Mouse (Mus musculus) G1E-ER4 (cell line): ENCODE measurements around the gene Gm49711. TPM values are rescaled to one million over a fixed set of nuclear protein-coding genes. Genes with fewer than 3 reads are reported as not detected.

ENCODE experiments used
- GATA1 ChIP-seq: IDR thresholded peaks from one replicate; pipeline ENCODE4 v1.8.0; 2012; ENCODE audit warnings: low read length, inconsistent platforms
- polyA plus RNA-seq: library from polyadenylated mRNA; stranded (reverse); fragments of >175 nt; gene quantifications from 2 replicates; pipeline ENCODE4 v1.2.3, GENCODE M21; 2012

Gm49711 gene
- 7.4 TPM in 1 of 2 replicates, not detected in the other for polyA plus RNA-seq

DNA sequence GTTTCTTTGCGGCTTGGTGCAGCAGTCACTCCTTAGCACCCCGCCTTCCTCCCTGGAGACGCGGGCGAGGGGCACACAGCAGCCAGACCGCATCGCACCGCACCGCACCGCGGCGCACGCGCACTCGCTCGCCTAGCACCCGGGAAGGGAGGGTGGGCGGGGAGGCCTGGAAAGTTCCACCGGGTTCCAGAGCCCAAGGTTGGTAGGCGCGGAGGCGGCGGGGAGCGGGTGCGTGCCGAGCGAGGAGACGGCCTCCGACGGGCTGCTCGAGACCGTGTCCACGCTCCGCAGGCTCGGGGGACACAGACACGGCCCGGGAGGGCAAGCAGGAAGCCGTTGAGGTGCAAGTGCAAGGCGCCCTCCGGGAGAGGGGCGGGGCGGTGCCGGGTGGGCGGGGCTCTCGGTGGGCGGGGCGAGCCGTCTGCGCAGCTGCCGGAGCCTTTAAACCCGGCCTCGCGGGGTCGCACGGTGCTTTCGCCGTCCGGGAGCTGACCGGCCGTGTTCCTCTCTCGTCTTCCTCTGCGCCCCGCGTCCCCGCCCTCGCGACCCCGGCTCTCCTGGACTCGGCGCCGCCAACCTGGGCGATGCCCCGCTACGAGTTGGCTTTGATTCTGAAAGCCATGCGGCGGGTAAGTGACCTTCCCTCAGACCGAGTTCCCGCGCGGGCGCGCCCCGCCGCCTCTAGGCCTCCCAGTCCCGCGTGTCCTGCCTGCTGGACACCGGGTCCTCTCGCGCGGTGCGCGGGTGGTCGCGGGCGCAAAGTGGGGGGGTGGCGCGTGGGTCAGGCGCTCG lies at the start of gene Gm49711, which contains the start of the genes Mrps6 and Slc5a3:
Gene Gm49711 (plus strand): TSS at position 465 of the 792 bp plus-strand sequence.
Gene Mrps6 (plus strand): TSS at position 419 of the 792 bp plus-strand sequence.
Gene Slc5a3 (plus strand): TSS at position 471 of the 792 bp plus-strand sequence.
- no peak for TF ChIP-seq GATA1

GRCm38 (mm10) chr16:92009586-92009985 lies 48.5 kb upstream of the Gm49711 start:
- no peak for TF ChIP-seq GATA1

DNA sequence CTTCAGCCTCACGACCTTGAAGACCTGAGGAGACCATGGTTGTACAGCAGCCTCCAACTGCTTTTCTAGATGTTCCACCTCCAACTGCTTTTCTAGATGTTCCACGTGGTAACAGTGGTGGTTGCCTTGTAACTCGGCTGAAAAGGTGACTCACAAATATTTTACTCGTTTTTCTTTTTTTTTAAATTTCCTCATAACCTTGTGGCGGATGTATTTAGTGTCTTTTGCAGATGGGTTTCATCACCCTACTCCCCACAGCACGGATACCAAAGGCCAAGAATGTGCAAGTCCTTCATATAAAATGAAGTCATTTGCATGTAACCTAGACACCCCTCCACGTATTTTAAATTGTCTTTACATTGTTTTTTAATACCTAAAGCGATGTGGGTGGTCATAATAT lies 41.3 kb upstream of the Gm49711 start:
- no peak for TF ChIP-seq GATA1

- no peak for TF ChIP-seq GATA1
These were observed 38.7 kb upstream of the Gm49711 start for GRCm38 (mm10) chr16:92019141-92020118.

DNA sequence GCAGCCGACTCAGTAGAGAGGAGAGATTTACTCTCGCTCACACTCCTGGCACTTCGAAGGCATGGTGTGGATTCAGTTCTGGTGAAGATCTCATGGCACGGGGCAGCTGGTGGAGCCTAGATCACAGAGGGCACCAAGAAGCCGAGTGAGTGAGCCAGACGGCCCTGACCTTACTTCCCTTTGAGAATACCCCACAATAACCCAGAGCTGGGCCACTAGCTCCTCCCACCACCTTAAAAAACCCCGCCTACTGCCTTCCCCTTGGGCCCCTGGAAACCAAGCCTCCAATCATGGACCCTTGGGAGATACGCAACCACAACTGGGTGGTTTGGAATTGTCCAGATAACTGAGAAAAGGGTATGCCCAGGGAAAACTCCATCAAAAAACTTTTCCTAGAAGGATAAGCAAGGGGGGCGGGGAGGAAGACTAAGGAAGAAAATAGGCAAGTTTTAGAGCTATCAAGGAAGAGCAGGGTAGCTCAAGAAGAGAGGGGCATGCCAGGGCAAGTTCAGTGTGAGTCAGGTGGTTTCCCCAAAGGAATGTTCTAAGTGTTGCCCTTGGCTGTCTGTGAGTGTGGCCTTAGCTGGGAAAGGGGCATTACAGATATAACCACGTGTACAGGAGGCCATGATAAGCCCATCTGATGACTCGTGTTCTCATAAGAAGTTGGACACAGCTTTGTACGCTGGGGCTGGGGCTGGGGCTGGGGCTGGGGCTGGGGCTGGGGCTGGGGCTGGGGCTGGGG lies 36.3 kb upstream of the Gm49711 start:
- TF ChIP-seq GATA1 = no peak

GRCm38 (mm10) chr16:92022494-92023283 lies 35.4 kb upstream of the Gm49711 start:
- TF ChIP-seq GATA1 = no peak

DNA sequence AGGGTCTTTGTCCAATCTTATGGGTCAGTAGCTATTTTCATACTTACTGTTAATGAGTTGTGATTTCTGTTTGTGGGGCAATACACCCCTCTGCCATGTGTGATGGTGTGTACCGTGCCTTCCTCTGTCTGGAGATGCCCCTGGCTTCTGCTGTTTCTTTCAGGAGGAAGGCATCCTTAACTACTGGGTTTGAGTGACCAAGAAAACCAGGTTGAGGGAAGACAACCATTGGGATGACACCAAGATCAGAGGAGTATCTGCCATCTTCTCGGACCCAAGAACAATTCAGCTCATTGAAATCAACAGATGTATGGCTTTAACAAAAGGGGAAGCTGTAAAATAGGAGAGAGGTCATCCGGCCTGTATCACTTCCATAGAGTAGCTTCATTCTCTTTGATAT lies 24.8 kb upstream of the Gm49711 start:
- no peak for TF ChIP-seq GATA1

DNA sequence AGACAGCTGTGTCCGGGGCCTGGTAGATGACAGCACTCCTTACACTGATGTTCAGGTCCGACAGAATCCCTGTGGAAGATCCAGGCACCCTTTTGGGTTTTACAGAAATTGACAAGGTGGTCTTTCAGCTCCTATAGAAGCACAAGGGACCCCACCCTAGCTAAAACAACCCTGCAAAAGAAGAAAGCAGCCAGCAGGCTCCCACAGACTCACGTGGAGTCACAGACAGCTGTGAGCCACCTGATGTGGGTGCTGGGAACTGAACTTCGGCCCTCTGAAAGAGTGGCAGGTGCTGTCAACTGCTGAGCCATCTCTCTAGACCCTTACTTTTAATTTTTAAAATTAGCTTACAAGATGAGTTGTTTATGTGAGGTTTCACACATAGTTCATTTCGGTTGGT lies 23.4 kb upstream of the Gm49711 start:
- TF ChIP-seq GATA1 = no peak

GRCm38 (mm10) chr16:92036701-92037100 lies 21.4 kb upstream of the Gm49711 start:
- no peak for TF ChIP-seq GATA1

DNA sequence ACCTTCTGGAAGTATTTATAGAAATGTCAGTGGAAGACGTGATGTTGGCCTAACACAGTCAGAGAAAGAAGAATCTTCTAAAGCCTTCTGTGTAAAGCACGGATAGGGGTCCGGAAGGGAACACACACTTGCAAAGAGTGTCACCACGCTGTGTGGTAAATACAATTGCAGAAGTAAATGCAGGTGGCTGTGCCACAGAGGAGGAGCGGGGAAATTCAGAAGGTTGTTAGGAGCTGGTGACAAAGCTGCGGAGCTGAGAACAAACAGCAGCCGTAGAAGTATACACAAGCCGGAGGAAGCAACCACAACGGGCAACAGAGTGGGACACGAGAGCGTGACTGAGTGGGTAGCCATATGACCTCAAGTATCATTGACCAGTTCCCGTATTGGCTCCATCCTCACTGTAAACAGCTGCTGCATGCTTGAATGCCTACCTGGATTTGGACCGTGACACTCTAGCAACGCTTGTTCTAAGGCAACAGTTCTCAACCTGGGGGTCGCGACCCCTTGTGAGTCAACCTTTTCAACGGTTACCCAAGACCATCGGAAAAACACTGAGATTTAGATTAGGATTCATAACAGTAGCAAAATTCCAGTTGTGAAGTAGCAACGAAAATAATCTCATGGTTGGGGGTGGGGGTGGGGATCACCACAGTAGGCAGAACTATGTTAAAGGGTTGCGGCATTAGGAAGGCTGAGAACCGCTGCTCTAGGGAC lies 20.1 kb upstream of the Gm49711 start:
- TF ChIP-seq GATA1 = no peak

- TF ChIP-seq GATA1 = no peak
These were observed 18.7 kb upstream of the Gm49711 start for GRCm38 (mm10) chr16:92039421-92039820.

DNA sequence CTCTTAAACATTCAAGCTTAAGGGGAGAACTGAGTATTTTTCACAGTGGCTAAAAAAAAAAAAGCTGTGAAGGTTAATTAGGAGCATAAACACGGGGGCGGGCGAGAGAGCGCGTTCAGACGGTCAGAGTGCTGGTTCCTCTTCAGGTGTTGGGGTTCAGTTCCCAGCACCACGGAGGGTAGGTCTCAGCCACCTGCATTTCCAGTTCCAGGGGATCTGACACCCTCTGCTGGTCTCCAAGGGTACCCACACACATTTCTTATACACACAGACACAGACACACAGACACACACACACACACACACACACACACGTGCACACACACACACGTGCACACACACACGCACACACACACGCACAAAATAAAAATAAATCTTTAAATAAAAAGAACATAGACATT lies 18.1 kb upstream of the Gm49711 start:
- TF ChIP-seq GATA1 = no peak

DNA sequence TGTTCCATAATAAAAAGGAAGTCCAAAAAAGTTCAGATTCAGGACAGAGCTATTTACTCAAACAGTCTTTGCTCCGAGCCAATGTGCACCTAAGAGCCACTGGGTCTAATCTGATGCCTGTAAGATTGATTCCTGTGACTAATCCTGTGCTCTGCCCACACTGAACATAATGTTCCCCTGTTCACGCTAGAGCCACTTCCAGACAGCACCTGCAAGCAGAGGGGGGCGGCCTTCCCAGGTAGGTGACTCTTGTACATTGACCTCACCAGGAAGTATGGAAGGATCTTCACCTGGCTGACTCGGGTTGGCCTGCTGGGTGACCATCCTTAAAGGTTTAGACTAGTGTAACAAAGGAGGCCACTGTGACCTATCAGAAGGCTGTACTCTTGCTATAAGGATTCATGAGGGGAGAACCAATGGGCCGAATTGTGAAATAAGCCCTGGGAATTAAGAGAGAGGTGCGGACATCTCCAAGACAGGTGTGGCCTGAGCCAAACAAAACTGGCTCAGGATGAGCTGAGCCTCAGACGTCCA lies 6.3 kb upstream of the Gm49711 start:
- no peak for TF ChIP-seq GATA1

- TF ChIP-seq GATA1 = no peak
These were observed 5.5 kb upstream of the Gm49711 start for GRCm38 (mm10) chr16:92052569-92052968.

DNA sequence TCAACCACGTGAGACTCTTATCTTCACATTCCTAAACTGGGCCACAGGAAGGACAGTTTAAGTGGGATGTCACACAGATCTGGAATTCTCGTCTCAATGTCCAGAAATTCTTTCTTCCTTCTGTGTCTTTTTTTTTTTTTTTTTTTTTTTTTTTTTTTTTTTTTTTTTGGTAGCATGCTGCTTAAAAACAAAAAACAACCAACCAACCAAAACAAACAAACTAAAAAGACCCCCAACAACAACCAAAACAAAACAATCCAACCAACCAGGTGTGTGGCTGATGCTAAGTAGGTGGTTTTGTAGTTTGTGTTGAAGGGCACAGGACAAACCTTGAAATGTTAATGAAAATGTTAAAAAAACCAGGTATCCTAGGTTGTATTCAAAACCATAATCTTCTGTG lies 1.4 kb upstream of the Gm49711 start:
- no peak for TF ChIP-seq GATA1
